Mouse (Mus musculus) thymus, adult 18-20 months (tissue): Measurements from ENCODE around the gene Gpr55.
A peak's percentile ranks its signal among the peaks of the same experiment; 100 is the strongest.
"Not testable (repeated sequence)": the region's sequence is repeated elsewhere in the genome, so short reads cannot be mapped to it uniquely, and the experiment has no call there.

Experiments
- DNase-seq, 2 experiments: peaks; one replicate each; pipeline ENCODE4 v3.0.0; 2022; ENCODE audit warnings: mixed read lengths in 2 of 2

The Gpr55 gene

GRCm38 (mm10) chr1:85960873-85961272, at the start of gene Gpr55:
Gpr55 (minus strand) TSS chr1:85961007.
- peak; percentile 30 to 41 for DNase-seq

- peak; percentile 48 to 66 for DNase-seq
Measured at GRCm38 (mm10) chr1:86007778-86008177, 47.0 kb upstream of the Gpr55 start.

GRCm38 (mm10) chr1:86006040-86006439, 45.2 kb upstream of the Gpr55 start:
- DNase-seq: no peak

- DNase-seq: no peak
Measured at GRCm38 (mm10) chr1:86005540-86005939, 44.7 kb upstream of the Gpr55 start.

- no peak for DNase-seq
Measured at GRCm38 (mm10) chr1:85999853-86000570, 39.2 kb upstream of the Gpr55 start.

DNA sequence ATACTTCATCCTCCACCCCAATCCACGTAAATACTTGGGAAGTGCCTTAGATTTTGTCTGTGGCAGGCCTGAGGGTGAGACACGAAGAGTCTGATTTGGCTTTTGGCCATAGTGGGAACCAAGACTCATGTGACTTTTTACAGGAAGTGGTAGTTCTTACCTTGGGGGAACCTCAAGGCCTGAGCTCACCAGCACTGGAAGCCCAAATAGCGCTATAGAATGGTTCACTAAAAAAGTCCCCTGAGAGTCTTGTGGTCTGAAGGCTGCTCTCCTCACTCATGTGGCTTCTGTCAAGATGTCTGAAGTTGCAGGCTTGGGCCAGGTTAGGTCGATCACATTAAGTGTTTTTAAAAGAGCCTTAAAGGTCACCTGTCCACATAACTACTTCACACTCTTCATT, 37.2 kb upstream of the Gpr55 start:
- no peak for DNase-seq

- no peak for DNase-seq
Measured at GRCm38 (mm10) chr1:85997221-85997620, 36.4 kb upstream of the Gpr55 start.

- no peak for DNase-seq
Measured at GRCm38 (mm10) chr1:85993541-85993940, 32.7 kb upstream of the Gpr55 start.

DNA sequence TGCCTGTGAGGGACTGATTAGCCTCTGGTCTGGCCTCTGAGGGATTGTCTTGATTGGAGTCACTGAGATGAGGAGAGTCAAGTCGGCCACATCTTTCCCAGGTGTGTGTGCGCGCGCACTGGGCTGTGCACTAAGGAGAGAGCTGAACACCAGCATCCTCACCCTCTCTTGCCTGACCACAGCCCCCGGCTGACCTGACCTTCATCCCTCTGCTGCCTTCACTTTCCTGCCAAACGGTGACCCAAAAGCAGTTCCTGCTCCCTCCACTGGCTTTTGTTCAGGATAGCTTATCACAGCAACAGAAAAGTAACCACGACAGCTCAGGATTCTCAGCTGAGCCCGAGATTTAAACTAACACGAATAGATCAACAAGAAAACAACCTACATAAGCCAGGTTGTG, 31.4 kb upstream of the Gpr55 start:
- DNase-seq: no peak

- not testable (repeated sequence) for DNase-seq
Measured at GRCm38 (mm10) chr1:85988882-85989281, 28.1 kb upstream of the Gpr55 start.

DNA sequence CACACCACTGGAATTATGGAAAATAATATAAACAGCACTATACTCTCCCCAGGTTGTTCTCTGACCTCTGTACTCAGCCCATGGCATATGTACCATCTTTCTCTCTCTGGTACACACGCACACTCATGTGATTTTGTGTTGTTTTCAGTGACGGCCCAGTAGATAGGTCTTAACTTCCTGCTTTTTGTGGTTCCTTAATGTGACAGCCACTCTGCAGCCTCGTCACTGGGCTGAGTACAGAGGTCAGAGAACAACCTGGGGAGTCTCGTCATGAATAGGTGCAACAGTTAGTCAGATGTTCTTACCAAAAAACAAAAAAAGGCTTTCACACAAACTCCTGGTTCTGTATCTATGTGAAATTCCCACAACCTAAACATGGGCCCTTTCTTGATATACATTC, 27.5 kb upstream of the Gpr55 start:
- no peak for DNase-seq

DNA sequence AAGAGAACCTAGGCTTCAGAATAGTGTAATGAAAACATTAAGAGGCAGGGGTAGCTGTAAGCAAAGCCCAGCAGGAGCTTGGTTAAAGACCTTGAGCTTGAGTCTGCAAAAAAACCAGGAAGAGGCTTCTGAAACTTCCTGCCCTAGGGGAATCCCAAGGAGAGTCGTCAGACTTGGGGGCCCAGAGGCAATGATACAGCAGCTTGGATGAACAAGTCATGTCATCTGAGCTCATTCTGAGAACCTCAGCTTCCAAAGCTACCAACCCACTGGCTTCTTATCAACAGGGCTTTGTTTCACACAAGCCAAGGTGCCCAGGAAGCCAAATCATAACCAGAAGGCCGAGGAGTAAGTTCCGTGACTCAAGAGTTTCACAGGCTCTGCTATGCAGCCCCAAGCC, 25.0 kb upstream of the Gpr55 start:
- DNase-seq: no peak

- no peak for DNase-seq
Measured at GRCm38 (mm10) chr1:85981738-85982357, 21.0 kb upstream of the Gpr55 start.

GRCm38 (mm10) chr1:85977709-85978108, 16.9 kb upstream of the Gpr55 start:
- DNase-seq: no peak

GRCm38 (mm10) chr1:85973468-85973877, 12.7 kb upstream of the Gpr55 start:
- no peak for DNase-seq

DNA sequence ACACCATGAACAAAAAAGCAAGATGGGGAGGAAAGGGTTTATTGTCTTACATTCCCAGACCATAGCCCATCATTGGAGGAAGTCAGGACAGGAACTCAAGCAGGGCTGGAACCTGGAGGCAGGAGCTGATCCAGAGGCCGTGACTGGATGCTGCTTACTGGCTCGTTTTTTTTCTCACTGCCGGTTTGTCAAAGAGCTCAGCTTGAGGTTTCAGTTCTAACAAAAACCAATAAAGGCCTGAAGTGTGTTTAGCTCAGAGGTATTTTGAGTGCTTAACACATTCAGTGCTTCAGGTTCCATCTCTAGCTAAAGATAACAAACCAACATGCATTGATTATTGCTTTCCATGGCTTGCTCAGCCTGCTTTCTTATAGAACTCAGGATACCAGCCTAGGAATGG, 11.5 kb upstream of the Gpr55 start:
- DNase-seq: no peak

DNA sequence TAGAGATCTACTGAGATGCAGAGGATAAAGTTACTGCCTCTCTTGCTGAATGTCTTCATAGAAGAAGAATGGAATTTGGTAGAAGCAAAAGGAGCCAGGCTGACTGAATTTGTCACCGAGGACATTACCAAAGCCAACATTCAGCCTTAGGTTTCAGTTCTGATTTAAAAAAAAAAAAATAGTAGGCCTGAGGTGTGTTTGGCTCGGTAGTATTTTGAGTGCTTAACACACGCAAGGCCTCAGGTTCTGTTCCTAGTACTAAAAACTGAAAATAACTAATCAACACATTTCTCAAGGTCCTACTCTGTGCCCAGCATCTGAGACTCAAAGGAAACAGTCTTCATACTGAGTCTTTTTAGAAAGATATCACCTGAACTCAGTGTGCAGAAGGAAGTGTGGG, 10.3 kb upstream of the Gpr55 start:
- no peak for DNase-seq

GRCm38 (mm10) chr1:85969519-85969918, 8.7 kb upstream of the Gpr55 start:
- no peak for DNase-seq

- no peak for DNase-seq
Measured at GRCm38 (mm10) chr1:85969081-85969480, 8.3 kb upstream of the Gpr55 start.

- DNase-seq: no peak
Measured at GRCm38 (mm10) chr1:85965856-85966255, 5.0 kb upstream of the Gpr55 start.

DNA sequence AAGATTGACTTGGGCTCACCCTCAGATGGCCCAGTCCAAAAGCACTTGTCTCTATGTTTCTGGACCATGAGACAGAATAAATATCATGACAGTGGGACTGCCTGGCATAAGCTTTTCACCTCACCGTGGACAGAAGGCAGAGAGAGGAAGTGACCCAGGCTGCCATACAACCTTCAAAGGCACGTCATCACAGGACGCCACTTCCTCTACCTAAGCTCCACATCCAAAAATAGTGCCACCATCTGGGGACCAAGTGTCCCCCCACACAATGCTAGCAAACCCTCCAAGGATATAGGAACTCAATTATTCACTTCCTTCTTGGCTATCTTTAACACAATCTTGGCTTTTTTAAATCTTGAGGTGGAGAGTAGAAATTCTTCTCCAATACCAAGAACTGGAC, 1.3 kb upstream of the Gpr55 start:
- no peak for DNase-seq

- DNase-seq: no peak
Measured at GRCm38 (mm10) chr1:85959889-85960276, 924 bp downstream of the Gpr55 start.

DNA sequence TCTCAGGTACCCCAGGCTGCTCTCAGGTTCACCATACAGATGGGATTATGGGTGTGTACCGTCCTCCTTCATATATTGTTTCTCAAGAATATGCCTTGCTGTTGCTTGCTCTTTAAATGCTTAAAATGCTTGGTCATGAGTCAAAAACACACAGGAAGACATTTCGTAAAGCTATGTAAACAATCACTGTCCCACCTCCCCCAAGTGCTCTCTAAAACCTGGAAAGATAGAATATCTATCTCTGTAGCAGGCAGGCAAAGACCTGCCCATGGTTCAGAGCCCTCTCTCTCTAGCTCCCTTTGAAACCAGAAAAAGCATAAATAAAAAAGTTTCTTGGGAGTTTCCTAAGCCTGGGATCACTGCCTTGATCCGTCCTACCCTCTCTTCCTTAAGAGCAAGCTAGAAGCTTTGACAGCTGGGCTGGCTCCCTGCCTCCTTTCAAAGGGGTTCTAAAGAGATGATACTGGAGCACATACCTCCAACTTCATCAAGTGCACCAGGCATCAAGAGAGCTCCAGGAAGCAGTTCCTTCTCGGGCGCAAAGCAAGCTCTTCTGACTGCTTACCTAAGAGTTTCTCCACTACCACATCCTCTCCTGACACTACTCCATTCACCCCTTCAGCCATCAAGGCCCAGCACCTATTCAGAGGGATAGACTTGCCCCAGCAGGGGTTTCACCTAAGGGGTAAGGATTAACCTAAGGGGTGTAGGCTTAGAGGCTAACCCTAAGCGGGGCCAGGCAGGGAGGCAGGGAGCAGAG, 1.5 kb downstream of the Gpr55 start:
- peak in 1 of 2 experiments; percentile 25 for DNase-seq
